Mouse (Mus musculus) MEL (cell line): ENCODE measurements at regions not wholly inside any gene's neighbourhood (a gene's known extent, or its start where the extent isn't known, plus 50 kb on each side); places are given as distances from the start of the nearest gene placed in this dataset.

ENCODE experiments used
- DNase-seq: peaks from one replicate; pipeline ENCODE4 v3.0.0; 2011; ENCODE audit warnings: low read depth, low spot score
- H3K27ac ChIP-seq: 2 replicates; pipeline ENCODE4 v1.5.1; 2012; ENCODE audit warnings: low read depth, mild to moderate bottlenecking, control low read depth, low read length, moderate library complexity; ENCODE audit not compliant: control insufficient read depth
- H3K27me3 ChIP-seq, 2 experiments: fragments of 150-350 bp in 1 of 2; sonication (generic) in 1 of 2; 2 replicates each; pipeline ENCODE4 v1.6.1; 2012; ENCODE audit warnings: low read length in 2 of 2, mild to moderate bottlenecking in 2 of 2, improper control_type of control experiment in 1 of 2, moderate library complexity in 1 of 2; ENCODE audit not compliant: insufficient read depth in 2 of 2, control insufficient read depth in 1 of 2
- H3K36me3 ChIP-seq, 2 experiments: 2 replicates each; pipeline ENCODE4 v1.6.1; 2012 to 2014; ENCODE audit warnings: low read length in 2 of 2, improper control_type of control experiment in 1 of 2, inconsistent platforms in 1 of 2, mild to moderate bottlenecking in 1 of 2; ENCODE audit not compliant: insufficient read depth in 2 of 2, control insufficient read depth in 1 of 2
- H3K4me1 ChIP-seq, 2 experiments: fragments of 150-350 bp in 1 of 2; sonication (generic) in 1 of 2; 2 replicates each; pipeline ENCODE4 v1.6.1; 2012; ENCODE audit warnings: low read length in 2 of 2, improper control_type of control experiment in 1 of 2, mild to moderate bottlenecking in 1 of 2; ENCODE audit not compliant: insufficient read depth in 2 of 2, control insufficient read depth in 1 of 2
- H3K4me3 ChIP-seq, 2 experiments: fragments of 150-350 bp in 1 of 2; sonication (generic) in 1 of 2; 2 replicates each; pipeline ENCODE4 v1.5.1; 2012; ENCODE audit warnings: low read depth in 2 of 2, low read length in 2 of 2, mild to moderate bottlenecking in 2 of 2, moderate library complexity in 2 of 2, control low read depth in 1 of 2, improper control_type of control experiment in 1 of 2; ENCODE audit not compliant: control insufficient read depth in 1 of 2, insufficient read depth in 1 of 2
- H3K79me2 ChIP-seq: 2 replicates; pipeline ENCODE4 v1.6.1; 2012; ENCODE audit warnings: mild to moderate bottlenecking, low read length, moderate library complexity; ENCODE audit not compliant: control insufficient read depth, poor library complexity, insufficient read depth
- H3K9ac ChIP-seq: 2 replicates; pipeline ENCODE4 v1.6.1; 2012; ENCODE audit warnings: low read depth, mild to moderate bottlenecking, control low read depth, low read length, moderate library complexity; ENCODE audit not compliant: control insufficient read depth, poor library complexity, severe bottlenecking
- H3K9me3 ChIP-seq: fragments of 150-350 bp; sonication (generic); replicated peaks from 2 replicates; pipeline ENCODE4 v1.6.1; 2012; ENCODE audit warnings: mild to moderate bottlenecking, low read length, improper control_type of control experiment, moderate library complexity; ENCODE audit not compliant: insufficient read depth
- BHLHE40 ChIP-seq: IDR thresholded peaks from 2 replicates; pipeline ENCODE4 v1.6.1; 2012; ENCODE audit warnings: low read depth, mild to moderate bottlenecking, inconsistent platforms, low read length, improper control_type of control experiment, borderline replicate concordance
- CHD1 ChIP-seq: IDR thresholded peaks from 2 replicates; pipeline ENCODE4 v1.6.1; 2012; ENCODE audit warnings: low read depth, mild to moderate bottlenecking, inconsistent platforms, low read length, improper control_type of control experiment
- CTCF ChIP-seq, 3 experiments: IDR thresholded peaks in 2 of 3; conservative IDR thresholded peaks in 1 of 3; 2 replicates each; pipeline ENCODE4 v1.5.1; 2011 to 2012; ENCODE audit warnings: low read length in 3 of 3, low read depth in 2 of 3, mild to moderate bottlenecking in 2 of 3, improper control_type of control experiment in 1 of 3, inconsistent platforms in 1 of 3, mixed read lengths in 1 of 3, moderate library complexity in 1 of 3; ENCODE audit not compliant: control insufficient read depth in 1 of 3, insufficient read depth in 1 of 3, poor library complexity in 1 of 3, severe bottlenecking in 1 of 3
- E2F4 ChIP-seq: IDR thresholded peaks from 2 replicates; pipeline ENCODE4 v1.6.1; 2011; ENCODE audit warnings: low read depth, low read length, improper control_type of control experiment, borderline replicate concordance
- ELF1 ChIP-seq: IDR thresholded peaks from 2 replicates; pipeline ENCODE4 v1.6.1; 2014; ENCODE audit warnings: low read depth, mild to moderate bottlenecking, inconsistent platforms, low read length, improper control_type of control experiment, moderate library complexity
- EP300 ChIP-seq, 2 experiments: IDR thresholded peaks; 2 replicates each; pipeline ENCODE4 v1.6.1; 2011; ENCODE audit warnings: improper control_type of control experiment in 2 of 2, low read length in 2 of 2, low read depth in 1 of 2, mild to moderate bottlenecking in 1 of 2
- ETS1 ChIP-seq: IDR thresholded peaks from 2 replicates; pipeline ENCODE4 v1.6.1; 2012; ENCODE audit warnings: low read depth, mild to moderate bottlenecking, inconsistent platforms, low read length, improper control_type of control experiment, moderate library complexity
- GABPA ChIP-seq: IDR thresholded peaks from 2 replicates; pipeline ENCODE4 v1.6.1; 2012; ENCODE audit warnings: low read depth, mild to moderate bottlenecking, inconsistent platforms, low read length, improper control_type of control experiment, moderate library complexity
- JUND ChIP-seq: IDR thresholded peaks from 2 replicates; pipeline ENCODE4 v1.6.1; 2011; ENCODE audit warnings: low read depth, mild to moderate bottlenecking, improper control_type of control experiment, low read length
- KAT2A ChIP-seq: conservative IDR thresholded peaks from 2 replicates; pipeline ENCODE4 v1.6.1; 2012; ENCODE audit warnings: low read depth, low read length, improper control_type of control experiment, inconsistent platforms
- MAFK ChIP-seq: IDR thresholded peaks from 2 replicates; pipeline ENCODE4 v1.6.1; 2011; ENCODE audit warnings: low read depth, mild to moderate bottlenecking, low read length, improper control_type of control experiment, borderline replicate concordance
- MAX ChIP-seq: IDR thresholded peaks from 2 replicates; pipeline ENCODE4 v1.6.1; 2011; ENCODE audit warnings: low read length, improper control_type of control experiment
- MAZ ChIP-seq: IDR thresholded peaks from 2 replicates; pipeline ENCODE4 v1.6.1; 2012; ENCODE audit warnings: low read depth, mild to moderate bottlenecking, inconsistent platforms, low read length, improper control_type of control experiment
- MYB ChIP-seq: IDR thresholded peaks from 2 replicates; pipeline ENCODE4 v1.6.1; 2011; ENCODE audit warnings: mild to moderate bottlenecking, low read depth, low read length, improper control_type of control experiment
- POLR2A ChIP-seq, 2 experiments: IDR thresholded peaks; 2 replicates each; pipeline ENCODE4 v1.6.1; 2011 to 2012; ENCODE audit warnings: low read length in 2 of 2, mild to moderate bottlenecking in 2 of 2, control low read depth in 1 of 2, improper control_type of control experiment in 1 of 2, low read depth in 1 of 2, moderate library complexity in 1 of 2; ENCODE audit not compliant: control insufficient read depth in 1 of 2, insufficient read depth in 1 of 2, poor library complexity in 1 of 2
- POLR2AphosphoS2 ChIP-seq: IDR thresholded peaks from 2 replicates; pipeline ENCODE4 v1.6.1; 2011; ENCODE audit warnings: low read length, improper control_type of control experiment
- RAD21 ChIP-seq: IDR thresholded peaks from 2 replicates; pipeline ENCODE4 v1.6.1; 2011; ENCODE audit warnings: mild to moderate bottlenecking, low read depth, low read length, improper control_type of control experiment
- RCOR1 ChIP-seq: IDR thresholded peaks from 2 replicates; pipeline ENCODE4 v1.6.1; 2012; ENCODE audit warnings: low read depth, mild to moderate bottlenecking, inconsistent platforms, low read length, improper control_type of control experiment
- SMC3 ChIP-seq: IDR thresholded peaks from 2 replicates; pipeline ENCODE4 v1.6.1; 2011; ENCODE audit warnings: low read depth, low read length, improper control_type of control experiment
- TAL1 ChIP-seq: IDR thresholded peaks from 2 replicates; pipeline ENCODE4 v1.6.1; 2012; ENCODE audit warnings: mild to moderate bottlenecking, inconsistent platforms, low read length, moderate library complexity, mixed read lengths
- TBP ChIP-seq: IDR thresholded peaks from 2 replicates; pipeline ENCODE4 v1.8.0; 2011; ENCODE audit warnings: low read depth, low read length, improper control_type of control experiment
- TCF12 ChIP-seq: IDR thresholded peaks from 2 replicates; pipeline ENCODE4 v1.6.1; 2014; ENCODE audit warnings: low read depth, mild to moderate bottlenecking, inconsistent platforms, low read length, improper control_type of control experiment, moderate library complexity
- UBTF ChIP-seq: IDR thresholded peaks from 2 replicates; pipeline ENCODE4 v1.6.1; 2012; ENCODE audit warnings: low read depth, mild to moderate bottlenecking, inconsistent platforms, low read length, improper control_type of control experiment, moderate library complexity, borderline replicate concordance; ENCODE audit not compliant: insufficient read depth
- USF1 ChIP-seq: IDR thresholded peaks from 2 replicates; pipeline ENCODE4 v1.6.1; 2014; ENCODE audit warnings: low read depth, mild to moderate bottlenecking, inconsistent platforms, low read length, improper control_type of control experiment, moderate library complexity
- ZC3H11A ChIP-seq: IDR thresholded peaks from 2 replicates; pipeline ENCODE4 v1.6.1; 2012; ENCODE audit warnings: low read depth, mild to moderate bottlenecking, inconsistent platforms, low read length, improper control_type of control experiment
- ZKSCAN1 ChIP-seq: IDR thresholded peaks from 2 replicates; pipeline ENCODE4 v1.6.1; 2012; ENCODE audit warnings: low read depth, mild to moderate bottlenecking, inconsistent platforms, low read length, improper control_type of control experiment, moderate library complexity
- ZMIZ1 ChIP-seq: IDR thresholded peaks from 2 replicates; pipeline ENCODE4 v1.6.1; 2012; ENCODE audit warnings: low read depth, mild to moderate bottlenecking, inconsistent platforms, low read length, improper control_type of control experiment, moderate library complexity

DNA sequence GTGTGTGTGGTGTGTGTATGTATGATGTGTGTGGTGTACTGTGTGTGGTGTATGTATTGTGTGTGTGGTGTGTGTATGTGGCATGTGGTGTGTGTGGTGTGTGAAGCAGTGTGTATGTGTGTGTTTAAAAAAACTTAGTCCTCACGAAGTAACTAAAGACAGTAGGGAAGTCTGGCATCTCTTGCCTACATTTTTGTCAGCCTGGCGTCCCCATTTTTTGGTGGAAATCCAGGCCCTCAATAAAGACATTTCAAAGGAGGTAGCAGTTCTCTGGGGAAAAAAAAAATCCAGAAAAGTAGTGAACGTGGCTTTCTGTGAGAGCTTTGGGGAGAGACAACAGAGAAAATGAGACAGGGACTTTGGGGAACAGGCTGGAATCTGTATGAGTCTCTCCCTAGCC is 231.6 kb upstream of the Srrm4 start:
- H3K9ac ChIP-seq: no peak overlapping the region
- no peaks in the 10 kb centered on the region for H3K9me3 ChIP-seq
- no peaks in the 10 kb centered on the region for H3K36me3 ChIP-seq
- H3K27ac ChIP-seq: no peak overlapping the region
- H3K4me1 ChIP-seq: no peaks in the 10 kb centered on the region
- no peak for DNase-seq
- TF ChIP-seq RAD21 (no peak), POLR2A (IDR thresholded peaks at IDR 0.05; ENCODE audit: control insufficient read depth in 1 of 2, insufficient read depth in 1 of 2, low read depth in 1 of 2, low read length in 2 of 2, poor library complexity in 1 of 2) (no peak), TAL1 (no peak), BHLHE40 (no peak), ZKSCAN1 (no peak), JUND (no peak), KAT2A (no peak), EP300 (IDR thresholded peaks at IDR 0.05; ENCODE audit: low read depth in 1 of 2, low read length in 2 of 2) (no peak), RCOR1 (no peak), ETS1 (no peak), CHD1 (no peak), MAFK (no peak), CTCF (IDR thresholded peaks at IDR 0.05 in 2 of 3, conservative IDR thresholded peaks at IDR 0.05 in 1 of 3; ENCODE audit: control insufficient read depth in 1 of 3, insufficient read depth in 1 of 3, low read depth in 2 of 3, low read length in 3 of 3, poor library complexity in 1 of 3, severe bottlenecking in 1 of 3) (no peak), MAZ (no peak), UBTF (no peak), ZMIZ1 (no peak), GABPA (no peak), E2F4 (no peak), USF1 (no peak), MYB (no peak)
- H3K4me3 ChIP-seq: no peak overlapping the region
- H3K27me3 ChIP-seq: no peaks in the 10 kb centered on the region
- H3K79me2 ChIP-seq: no peaks in the 10 kb centered on the region

GRCm38 (mm10) chr5:116822141-116822540 is 230.5 kb upstream of the Srrm4 start:
- H3K27ac ChIP-seq: no peak overlapping the region
- no peak for DNase-seq
- H3K27me3 ChIP-seq: no peaks in the 10 kb centered on the region
- no peaks in the 10 kb centered on the region for H3K4me1 ChIP-seq
- H3K79me2 ChIP-seq: no peaks in the 10 kb centered on the region
- no peaks in the 10 kb centered on the region for H3K36me3 ChIP-seq
- no peak overlapping the region for H3K9ac ChIP-seq
- no peak overlapping the region for H3K4me3 ChIP-seq
- no peak for TF ChIP-seq EP300 (IDR thresholded peaks at IDR 0.05; ENCODE audit: low read depth in 1 of 2, low read length in 2 of 2)
- TF ChIP-seq MAX: no peak
- no peak for TF ChIP-seq TAL1
- TF ChIP-seq UBTF: no peak
- TF ChIP-seq ZC3H11A: no peak
- no peak for TF ChIP-seq TBP
- TF ChIP-seq SMC3: no peak
- no peak for TF ChIP-seq TCF12
- TF ChIP-seq JUND: no peak
- no peak for TF ChIP-seq ELF1
- TF ChIP-seq MAFK: no peak
- no peak for TF ChIP-seq GABPA
- no peak for TF ChIP-seq POLR2AphosphoS2
- TF ChIP-seq MAZ: no peak
- TF ChIP-seq RCOR1: no peak
- no peaks in the 10 kb centered on the region for H3K9me3 ChIP-seq
